Mouse (Mus musculus) liver, postnatal 0 days (tissue): ENCODE measurements around the gene Snx5.

Experiments used
- CTCF ChIP-seq: sonication (generic); IDR thresholded peaks from 2 replicates; pipeline ENCODE4 v1.5.1; 2016; ENCODE audit warnings: antibody characterized with exemption, low read depth
- EP300 ChIP-seq: IDR thresholded peaks from 2 replicates; pipeline ENCODE4 v1.6.1; 2016; ENCODE audit warnings: antibody characterized with exemption, low read depth, mild to moderate bottlenecking

DNA sequence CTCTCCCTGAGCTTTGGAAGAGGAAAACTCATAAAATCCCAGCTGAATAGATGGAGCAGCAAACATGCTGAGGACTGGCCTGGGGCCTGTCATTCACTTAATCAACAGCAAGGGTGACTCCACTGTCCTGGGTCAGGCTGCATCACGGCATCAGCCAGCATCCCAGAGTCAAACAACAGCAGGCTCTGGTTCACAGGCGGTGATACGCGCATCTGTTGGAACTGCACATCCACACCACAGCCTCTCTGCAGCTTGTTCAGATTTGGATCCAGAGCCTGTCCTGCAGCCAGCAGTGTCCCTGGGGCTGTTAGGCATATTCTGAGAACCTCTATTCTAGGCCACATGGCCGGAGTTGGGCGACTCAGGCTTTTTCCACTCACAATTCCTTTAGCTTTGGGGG lies 32.4 kb downstream of the Snx5 start:
- TF ChIP-seq CTCF, result no peak
- no peak for TF ChIP-seq EP300
